Mouse (Mus musculus) heart, postnatal 0 days (tissue): ENCODE measurements at regions not wholly inside any gene's neighbourhood (a gene's known extent, or its start where the extent isn't known, plus 50 kb on each side); places are given as distances from the start of the nearest gene placed in this dataset.

Experiments used
- CTCF ChIP-seq: IDR thresholded peaks from 2 replicates; pipeline ENCODE4 v1.5.1; 2016; ENCODE audit warnings: antibody characterized with exemption, control low read depth, low read depth
- EP300 ChIP-seq: IDR thresholded peaks from 2 replicates; pipeline ENCODE4 v1.6.1; 2016; ENCODE audit warnings: antibody characterized with exemption, low read depth

- TF ChIP-seq EP300, result no peak
- no peak for TF ChIP-seq CTCF
Measured at GRCm38 (mm10) chr4:72328282-72329025, 127.7 kb upstream of the Tle1 start.
